Mouse (Mus musculus): ENCODE measurements around the gene Ide. TPM values are rescaled to one million over a fixed set of nuclear protein-coding genes. Genes with fewer than 3 reads are reported as not detected.

Ide gene
- 10.2 and 11.1 TPM in 2 replicates for polyA plus RNA-seq (2012; rRNA removed)

GRCm38 (mm10) chr19:37337752-37338151, at the start of gene Ide:
TSS of gene Ide (minus strand) at chr19:37337852.

GRCm38 (mm10) chr19:37375755-37376615, 38.3 kb upstream of the Ide start, which contains the start of gene Kif11:
TSS of gene Kif11 (plus strand) at chr19:37376403.

Other genes starting within 250 kb of the Ide start
- gene March5, start 130.3 kb downstream of the Ide start, polyA plus RNA-seq (2012; rRNA removed) = 53.5 and 54.4 TPM in 2 replicates
- 2.2 and 3.0 TPM in 2 replicates for gene Cpeb3, start 129.3 kb downstream of the Ide start, polyA plus RNA-seq (2012; rRNA removed)
- gene Kif11, start 38.6 kb upstream of the Ide start, polyA plus RNA-seq (2012; rRNA removed) = 17.9 and 19.5 TPM in 2 replicates
- 19.8 and 22.3 TPM in 2 replicates for gene Hhex, start 97.0 kb upstream of the Ide start, polyA plus RNA-seq (2012; rRNA removed)
- gene Exoc6, start 212.6 kb upstream of the Ide start, polyA plus RNA-seq (2012; rRNA removed) = 13.9 and 14.8 TPM in 2 replicates